ENCODE assay signal across 8 mouse cellular contexts in genomic region chrX:95026361-95026892, GRCm38 (mm10). TPM values are rescaled to one million over a fixed set of nuclear protein-coding genes. Genes with fewer than 3 reads are reported as not detected.
DNase-seq lines count a peak whose midpoint lies in the region; ATAC-seq and TF ChIP-seq lines count a peak whose summit lies in the region.

TSS of gene Spin4 (minus strand) at chrX:95026682.

- no peak for TF ChIP-seq CTCF in heart, postnatal 0 days (IDR thresholded peaks at IDR 0.05; ENCODE audit: low read depth)

- H3K36me3 ChIP-seq in ES-E14 (ENCODE audit: control insufficient read depth, insufficient read depth, low read length, poor library complexity, severe bottlenecking) = no peaks in the 10 kb centered on the region
- H3K36me3 ChIP-seq in forebrain, embryonic 13.5 days (ENCODE audit: poor library complexity, severe bottlenecking) = no peaks in the 10 kb centered on the region
- no peaks in the 10 kb centered on the region for H3K36me3 ChIP-seq in heart, postnatal 0 days (replicated peaks; ENCODE audit: control insufficient read depth, insufficient read depth, low read length)
- H3K36me3 ChIP-seq in liver, embryonic 13.5 days = no peaks in the 10 kb centered on the region
- no peaks in the 10 kb centered on the region for H3K36me3 ChIP-seq in neural tube, embryonic 11.5 days (ENCODE audit: control insufficient read depth, insufficient read depth, low read length)

- H3K4me1 ChIP-seq in ES-E14 (ENCODE audit: control insufficient read depth in 2 of 2, insufficient read depth in 2 of 2, low read length in 2 of 2, poor library complexity in 1 of 2) = no peaks in the 10 kb centered on the region
- no peaks in the 10 kb centered on the region; the same call in 1 of the 2 replicates for H3K4me1 ChIP-seq in forebrain, embryonic 13.5 days
- no peaks in the 10 kb centered on the region for H3K4me1 ChIP-seq in heart, postnatal 0 days (ENCODE audit: control insufficient read depth, insufficient read depth)
- no peaks in the 10 kb centered on the region for H3K4me1 ChIP-seq in liver, embryonic 13.5 days (replicated peaks)
- H3K4me1 ChIP-seq in neural tube, embryonic 11.5 days (ENCODE audit: control insufficient read depth, insufficient read depth, low read length) = no peaks in the 10 kb centered on the region

- no peaks in the 10 kb centered on the region for H3K9me3 ChIP-seq in ES-E14 (ENCODE audit: control insufficient read depth, insufficient read depth, low read depth, low read length)
- H3K9me3 ChIP-seq in forebrain, embryonic 13.5 days (replicated peaks) = no peaks in the 10 kb centered on the region
- H3K9me3 ChIP-seq in heart, postnatal 0 days (replicated peaks; ENCODE audit: control insufficient read depth, low read length) = no peaks in the 10 kb centered on the region
- no peaks in the 10 kb centered on the region for H3K9me3 ChIP-seq in liver, embryonic 13.5 days (replicated peaks)
- no peaks in the 10 kb centered on the region for H3K9me3 ChIP-seq in neural tube, embryonic 11.5 days (ENCODE audit: control insufficient read depth, low read length)

- DNase-seq in ES-E14 (ENCODE audit: low read depth, low spot score) = peak; percentile 70
- DNase-seq in c-Kit-positive CD71-positive TER-119-positive erythroid progenitor cells, embryonic 14.5 days (ENCODE audit: low spot score) = peak; percentile 34
- peak; percentile 68 for DNase-seq in heart, postnatal 0 days (ENCODE audit: low spot score)
- peak; percentile 75 to 90 for DNase-seq in kidney, postnatal 25 days
- peak; percentile 44 for DNase-seq in liver, embryonic 13.5 days
- peak; percentile 78 for DNase-seq in neural tube, embryonic 11.5 days (ENCODE audit: low spot score)
- DNase-seq in thymus, postnatal 0 days (ENCODE audit: low spot score) = peak; percentile 10

- H3K4me3 ChIP-seq in ES-E14 (ENCODE audit: insufficient read depth in 1 of 2, low read depth in 1 of 2, low read length in 2 of 2, poor library complexity in 1 of 2, severe bottlenecking in 1 of 2) = peak within 1 kb of the TSS; percentile 85 to 95
- H3K4me3 ChIP-seq in forebrain, embryonic 13.5 days = peak within 1 kb of the TSS; percentile 50
- H3K4me3 ChIP-seq in heart, postnatal 0 days (ENCODE audit: low read depth, low read length) = peak within 1 kb of the TSS; percentile 65
- peak within 1 kb of the TSS; percentile 60 for H3K4me3 ChIP-seq in liver, embryonic 13.5 days (replicated peaks)
- H3K4me3 ChIP-seq in neural tube, embryonic 11.5 days (ENCODE audit: low read depth, low read length) = peak within 1 kb of the TSS; percentile 46

- H3K27me3 ChIP-seq in forebrain, embryonic 13.5 days = no peaks in the 10 kb centered on the region
- H3K27me3 ChIP-seq in heart, postnatal 0 days (ENCODE audit: control insufficient read depth, insufficient read depth, low read length) = no peaks in the 10 kb centered on the region
- H3K27me3 ChIP-seq in liver, embryonic 13.5 days = peaks cover 12% of the 10 kb centered on the region; the same call in 1 of the 2 replicates
- H3K27me3 ChIP-seq in neural tube, embryonic 11.5 days (ENCODE audit: control insufficient read depth, insufficient read depth, low read length) = no peaks in the 10 kb centered on the region

- in situ Hi-C loops in ES-E14 (cut with MboI; ENCODE audit: low sequenced_read_pairs in 2 of 2, unreplicated experiment in 2 of 2) = no loop called here

- ATAC-seq in forebrain, embryonic 13.5 days = peak; percentile 96
- ATAC-seq in heart, postnatal 0 days (ENCODE audit: insufficient read depth, low read depth) = peak; percentile 95
- peak; percentile 85 for ATAC-seq in liver, embryonic 13.5 days (ENCODE audit: low read depth)
- ATAC-seq in neural tube, embryonic 11.5 days (ENCODE audit: insufficient read depth, low FRiP score, low TSS enrichment) = peak; percentile 86

- peak within 1 kb of the TSS; percentile 77 for H3K27ac ChIP-seq in ES-E14 (ENCODE audit: insufficient read depth, low read depth, low read length, poor library complexity, severe bottlenecking)
- peak within 1 kb of the TSS; percentile 81 for H3K27ac ChIP-seq in forebrain, embryonic 13.5 days
- peak within 1 kb of the TSS; percentile 91 for H3K27ac ChIP-seq in heart, postnatal 0 days (ENCODE audit: low read depth)
- peak within 1 kb of the TSS; percentile 59 for H3K27ac ChIP-seq in liver, embryonic 13.5 days
- H3K27ac ChIP-seq in neural tube, embryonic 11.5 days (ENCODE audit: low read depth, low read length) = peak within 1 kb of the TSS; percentile 85

- no peak for TF ChIP-seq EP300 in heart, postnatal 0 days (IDR thresholded peaks at IDR 0.05; ENCODE audit: low read depth)

- 19% methylated on average over 30 of the region's 30 CpGs for WGBS in forebrain, embryonic 13.5 days
- WGBS in heart, postnatal 0 days = 13% methylated on average over 24 of the region's 30 CpGs
- WGBS in liver, embryonic 13.5 days (ENCODE audit: insufficient replicate concordance) = 12% methylated on average over 30 of the region's 30 CpGs
- 13% methylated on average over 30 of the region's 30 CpGs for WGBS in neural tube, embryonic 11.5 days

- H3K9ac ChIP-seq in ES-E14 (ENCODE audit: insufficient read depth, low read depth, low read length, poor library complexity, severe bottlenecking) = peak within 1 kb of the TSS; percentile 88
- peak within 1 kb of the TSS; percentile 66 for H3K9ac ChIP-seq in forebrain, embryonic 13.5 days
- peak within 1 kb of the TSS; percentile 67 for H3K9ac ChIP-seq in heart, postnatal 0 days (replicated peaks; ENCODE audit: low read depth, low read length)
- peak within 1 kb of the TSS; percentile 57 for H3K9ac ChIP-seq in liver, embryonic 13.5 days
- H3K9ac ChIP-seq in neural tube, embryonic 11.5 days (ENCODE audit: low read length) = peak within 1 kb of the TSS; percentile 60

- peak within 1 kb of the TSS; percentile 63 for H3K4me2 ChIP-seq in forebrain, embryonic 13.5 days
- peak within 1 kb of the TSS; percentile 59 for H3K4me2 ChIP-seq in heart, postnatal 0 days (ENCODE audit: low read depth, low read length)
- H3K4me2 ChIP-seq in liver, embryonic 13.5 days = peak within 1 kb of the TSS; percentile 76
- H3K4me2 ChIP-seq in neural tube, embryonic 11.5 days (ENCODE audit: low read depth) = peak within 1 kb of the TSS; percentile 50

TF ChIP-seq in ES-E14, 5 proteins besides CTCF, POLR2A, EP300 and RAD21:
- TF ChIP-seq ZC3H11A (IDR thresholded peaks at IDR 0.05; ENCODE audit: borderline replicate concordance, low read depth, low read length) (no peak), HCFC1 (IDR thresholded peaks at IDR 0.05; ENCODE audit: borderline replicate concordance, insufficient read depth, low read length) (no peak), MAFK (IDR thresholded peaks at IDR 0.05; ENCODE audit: insufficient read depth, low read depth, low read length) (no peak), ZNF384 (IDR thresholded peaks at IDR 0.05; ENCODE audit: low read depth, low read length) (no peak), CHD2 (IDR thresholded peaks at IDR 0.05; ENCODE audit: low read depth, low read length) (no peak)

RNA-seq across cellular contexts. Expression of gene Spin4, which starts in this region (rescaled TPM):
- total RNA-seq in ES-E14 (2012; rRNA removed) = 1.7 TPM in 2 replicates
- polyA plus RNA-seq in forebrain, embryonic 13.5 days (2015; fragmentation: Nextera tagmentation; extraction: Ambion mirVana) = 6.5 and 7.1 TPM in 2 replicates
- 3.1 and 9.4 TPM in 2 replicates for total RNA-seq in heart, postnatal 0 days (2014; rRNA removed; ENCODE audit: low replicate concordance)
- polyA plus RNA-seq in heart, postnatal 0 days (2015; fragmentation: Nextera tagmentation; extraction: Ambion mirVana) = 2.3 and 2.4 TPM in 2 replicates
- polyA plus RNA-seq in liver, embryonic 13.5 days (2015; fragmentation: Nextera tagmentation; extraction: Ambion mirVana) = 1.1 and 1.4 TPM in 2 replicates
- 7.8 and 9.4 TPM in 2 replicates for polyA plus RNA-seq in neural tube, embryonic 11.5 days (2014; fragmentation: Nextera tagmentation; extraction: Ambion mirVana)
- 1.1 TPM in 2 replicates for polyA plus RNA-seq in thymus, postnatal 0 days (2015; fragmentation: Nextera tagmentation; extraction: Ambion mirVana)

Comparison
In these comparisons a context has a peak if more than half of its experiments do, and no peak if none do; other contexts are left out.
1. Peak in every context shown above with its lines: DNase-seq, ATAC-seq, H3K4me3 ChIP-seq and H3K27ac ChIP-seq.
2. DNase-seq: peak in every context shown above with its lines; median percentile 82 in kidney, postnatal 25 days; 78 in neural tube, embryonic 11.5 days; 70 in ES-E14; 68 in heart, postnatal 0 days; 44 in liver, embryonic 13.5 days; 34 in c-Kit-positive CD71-positive TER-119-positive erythroid progenitor cells, embryonic 14.5 days; 10 in thymus, postnatal 0 days.